Comparison of ENCODE assay signal across 24 mouse cellular contexts in genomic region chr13:86657051-86657450, GRCm38 (mm10).
"Had no signal": no experiment of that assay in that cellular context is flagged by ENCODE, and none has a peak within 500 bp of the region (broad histone marks: within the 10 kb centered on the region; RNA-seq: fewer than 3 reads in every experiment).

No protein-coding gene starts in this region.

- DNase-seq: gastrocnemius, adult 2 months; gastrocnemius, postnatal 10 days; gastrocnemius, postnatal 25 days; heart, adult 2 months; heart, postnatal 4 days; kidney, adult 18-20 months; kidney, adult 8-10 months; kidney, postnatal 10 days; kidney, postnatal 25 days; kidney, postnatal 4 days; left cerebral cortex, postnatal 4 days had no signal

- H3K27me3 ChIP-seq: heart, embryonic 13.5 days; heart, embryonic 15.5 days; hindbrain, embryonic 12.5 days; intestine, embryonic 15.5 days; limb, embryonic 13.5 days; limb, embryonic 15.5 days had no signal

- H3K4me2 ChIP-seq: heart, embryonic 11.5 days; heart, embryonic 13.5 days; heart, embryonic 15.5 days; hindbrain, embryonic 12.5 days; hindbrain, embryonic 14.5 days; intestine, embryonic 15.5 days; limb, embryonic 13.5 days; limb, embryonic 15.5 days had no signal

- ATAC-seq: hindbrain, embryonic 16.5 days; inflammation-experienced regulatory T-cells, adult 6 months; intestine, embryonic 15.5 days; intestine, postnatal 0 days had no signal

- H3K36me3 ChIP-seq: heart, embryonic 13.5 days; heart, embryonic 15.5 days; hindbrain, embryonic 10.5 days; hindbrain, embryonic 12.5 days; intestine, embryonic 15.5 days; limb, embryonic 13.5 days; limb, embryonic 15.5 days had no signal

- H3K4me1 ChIP-seq: heart, embryonic 13.5 days; heart, embryonic 15.5 days; hindbrain, embryonic 10.5 days; hindbrain, embryonic 12.5 days; intestine, embryonic 15.5 days; limb, embryonic 13.5 days; limb, embryonic 15.5 days had no signal

- H3K9ac ChIP-seq: heart, embryonic 13.5 days; heart, embryonic 15.5 days; hindbrain, embryonic 12.5 days; hindbrain, embryonic 14.5 days; intestine, embryonic 15.5 days; limb, embryonic 13.5 days; limb, embryonic 15.5 days had no signal

- H3K9me3 ChIP-seq: heart, embryonic 13.5 days; heart, embryonic 15.5 days; hindbrain, embryonic 10.5 days; hindbrain, embryonic 12.5 days; intestine, embryonic 15.5 days; limb, embryonic 13.5 days; limb, embryonic 15.5 days had no signal

- H3K4me3 ChIP-seq: gastrocnemius, adult 2 months; heart, adult 2 months; heart, embryonic 13.5 days; heart, embryonic 15.5 days; hindbrain, embryonic 10.5 days; hindbrain, embryonic 12.5 days; intestine, embryonic 15.5 days; layer of hippocampus, adult 2 months; limb, embryonic 13.5 days; limb, embryonic 15.5 days had no signal

- H3K27ac ChIP-seq: gastrocnemius, adult 2 months; heart, adult 2 months; heart, embryonic 13.5 days; heart, embryonic 15.5 days; hindbrain, embryonic 10.5 days; hindbrain, embryonic 12.5 days; hindbrain, embryonic 14.5 days; intestine, embryonic 15.5 days; layer of hippocampus, adult 2 months; limb, embryonic 13.5 days; limb, embryonic 15.5 days had no signal
